Mouse (Mus musculus) spleen, adult 2 months (tissue): Measurements from ENCODE around the gene Natd1.

Source experiments
- CTCF ChIP-seq: fragments of 200-500 bp; IDR thresholded peaks from 2 replicates; pipeline ENCODE4 v1.5.1; 2011; ENCODE audit warnings: mild to moderate bottlenecking, inconsistent platforms; ENCODE audit not compliant: insufficient read depth, insufficient read length, insufficient replicate concordance; ENCODE audit errors: extremely low read depth
- POLR2A ChIP-seq: fragments of 200-500 bp; IDR thresholded peaks from 2 replicates; pipeline ENCODE4 v1.6.1; 2011; ENCODE audit warnings: low read depth, low read length, inconsistent platforms

- no peak for TF ChIP-seq POLR2A
- peak; percentile 73; the same call in 1 of the 2 replicates for TF ChIP-seq CTCF
Observed at GRCm38 (mm10) chr11:60927264-60927663, 12.7 kb upstream of the Natd1 start.
